Mouse (Mus musculus): ENCODE measurements around the gene Aldh3a2. TPM values are rescaled to one million over a fixed set of nuclear protein-coding genes. Genes with fewer than 3 reads are reported as not detected.
"Not testable (repeated sequence)": the region's sequence is repeated elsewhere in the genome, so short reads cannot be mapped to it uniquely, and the experiment has no call there.

Gene Aldh3a2
- total and polyA plus RNA-seq, 2 experiments from 2014 or later = 34.0 to 50.2 TPM

DNA sequence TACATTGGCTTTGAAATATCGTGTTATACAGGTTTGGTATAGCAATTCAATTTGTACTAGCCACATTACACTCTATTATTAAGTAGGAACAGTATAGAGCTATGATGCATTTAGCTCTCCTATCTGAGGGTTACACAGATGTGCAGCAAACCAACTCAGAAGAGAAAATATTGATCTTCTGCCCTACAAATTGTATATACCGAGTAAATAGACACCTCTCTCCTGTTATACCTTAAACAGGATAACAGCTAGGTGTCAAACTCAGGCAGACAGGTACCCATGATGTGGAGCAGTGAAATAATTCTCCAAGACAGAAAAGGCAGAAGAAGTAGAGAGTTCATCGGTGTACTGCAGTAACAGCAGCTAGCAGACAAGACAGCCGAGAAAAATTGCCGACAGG, 91.5 kb downstream of the Aldh3a2 start:
- peak overlapping the region; percentile 33 for H3K4me3 ChIP-seq (ENCODE audit: low read depth, low read length)
- peak overlapping the region; percentile 51; the same call in 1 of the 2 replicates for H3K9ac ChIP-seq
- H3K36me3 ChIP-seq (ENCODE audit: insufficient read depth) = no peaks in the 10 kb centered on the region
- peaks cover 19% of the 10 kb centered on the region for H3K4me1 ChIP-seq (ENCODE audit: insufficient read depth)
- H3K4me2 ChIP-seq (ENCODE audit: low read depth) = peak overlapping the region; percentile 46
- TF ChIP-seq CTCF (IDR thresholded peaks at IDR 0.05; ENCODE audit: low read depth) = no peak
- DNase-seq (peak; percentile 45), ATAC-seq (no peak)
- peak overlapping the region; percentile 100 for H3K27ac ChIP-seq (ENCODE audit: low read depth, low read length)
- 64% methylated on average over 5 of the region's 5 CpGs for WGBS
- H3K27me3 ChIP-seq (ENCODE audit: insufficient read depth, low read length) = no peaks in the 10 kb centered on the region
- H3K9me3 ChIP-seq (ENCODE audit: low read length) = no peaks in the 10 kb centered on the region

DNA sequence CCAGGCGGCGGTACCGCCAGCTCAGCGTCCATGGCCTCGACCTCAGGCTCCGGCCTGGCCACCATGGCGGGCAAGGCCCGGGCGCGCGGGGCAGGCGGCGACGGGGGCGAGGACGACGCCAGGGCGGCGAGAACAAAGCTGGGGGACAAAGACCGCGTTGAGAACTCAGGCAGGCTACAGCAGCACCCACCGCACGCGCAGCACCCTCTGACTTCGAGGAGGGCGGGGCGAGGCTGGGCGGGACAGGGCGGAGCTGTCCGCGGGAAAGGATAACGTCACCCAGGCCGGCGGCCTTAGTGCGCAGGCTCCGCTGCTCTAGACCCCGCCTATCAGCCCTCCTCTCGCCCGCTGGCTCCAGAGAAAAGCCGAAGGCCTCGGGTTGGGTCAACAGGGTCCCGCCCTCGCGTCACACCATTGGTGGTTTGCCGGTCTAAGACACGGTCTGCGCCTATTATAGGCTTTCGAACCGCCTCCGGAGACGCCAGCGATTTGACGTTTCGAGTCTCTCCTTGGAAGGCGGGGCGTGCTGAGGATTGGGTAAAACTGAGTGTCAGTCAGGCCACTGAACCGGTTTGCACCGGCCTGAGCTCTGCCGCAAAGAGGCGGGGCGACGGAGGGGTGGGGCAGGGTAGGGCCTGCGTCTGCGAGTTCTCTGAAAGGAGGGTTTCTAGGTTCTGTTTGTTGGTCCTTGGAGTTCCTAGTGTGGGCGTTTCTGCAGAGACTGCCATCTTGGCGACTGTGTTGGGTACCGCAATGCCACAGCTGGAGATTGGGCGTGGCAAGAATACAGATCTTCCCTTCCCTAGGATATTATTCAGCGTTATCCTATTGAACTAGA, 92.2 kb downstream of the Aldh3a2 start, which contains the start of gene Usp22:
Gene Usp22, minus strand, starts transcription at position 235 of the 838 bp plus-strand sequence.
- peak within 1 kb of the TSS; percentile 65 for H3K4me2 ChIP-seq (ENCODE audit: low read depth)
- WGBS = under 1% methylated on average over 68 of the region's 69 CpGs
- DNase-seq = peak; percentile 100
- peak; percentile 25; the same call in 1 of the 2 replicates for TF ChIP-seq CTCF (IDR thresholded peaks at IDR 0.05; ENCODE audit: low read depth)
- H3K9me3 ChIP-seq (ENCODE audit: low read length) = no peaks in the 10 kb centered on the region
- H3K4me1 ChIP-seq (ENCODE audit: insufficient read depth) = peaks cover 25% of the 10 kb centered on the region
- H3K27me3 ChIP-seq (ENCODE audit: insufficient read depth, low read length) = no peaks in the 10 kb centered on the region
- peak within 1 kb of the TSS; percentile 100 for H3K27ac ChIP-seq (ENCODE audit: low read depth, low read length)
- peak; percentile 94 for ATAC-seq
- peak within 1 kb of the TSS; percentile 98 for H3K4me3 ChIP-seq (ENCODE audit: low read depth, low read length)
- H3K36me3 ChIP-seq (ENCODE audit: insufficient read depth) = no peaks in the 10 kb centered on the region
- H3K9ac ChIP-seq = peak within 1 kb of the TSS; percentile 100

DNA sequence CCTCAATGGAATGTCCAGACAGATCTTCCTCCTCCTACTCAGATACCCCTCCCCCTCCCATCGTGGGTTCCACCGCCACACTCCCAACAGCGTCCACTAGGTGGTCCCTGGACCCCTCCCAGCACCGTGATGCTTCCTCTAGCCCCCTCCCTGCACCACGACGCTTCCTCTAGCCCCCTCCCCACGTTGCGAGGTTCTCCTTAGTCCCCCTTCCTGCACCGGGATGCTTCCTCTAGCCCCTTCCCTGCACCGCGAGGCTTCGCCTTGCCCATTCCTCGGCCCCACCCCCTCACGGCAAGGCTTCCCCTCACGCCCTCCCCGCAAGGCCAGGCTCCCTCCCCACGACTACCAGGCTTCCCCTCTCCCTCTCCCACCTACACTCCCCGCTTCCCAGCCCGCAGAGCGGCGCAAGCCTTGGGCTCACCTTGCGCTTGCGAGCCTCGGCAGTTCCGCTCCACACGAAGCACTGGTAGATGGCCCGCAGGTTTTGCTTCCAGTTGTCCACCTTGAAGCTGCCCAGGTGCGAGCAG, 92.9 kb downstream of the Aldh3a2 start:
- DNase-seq = peak; percentile 90
- Histone ChIP-seq H3K4me3 (ENCODE audit: low read depth, low read length) (peak overlapping the region; percentile 98), H3K9me3 (ENCODE audit: low read length) (no peaks in the 10 kb centered on the region), H3K4me1 (ENCODE audit: insufficient read depth) (peaks cover 31% of the 10 kb centered on the region), H3K27me3 (ENCODE audit: insufficient read depth, low read length) (no peaks in the 10 kb centered on the region), H3K27ac (ENCODE audit: low read depth, low read length) (peak overlapping the region; percentile 100), H3K9ac (peak overlapping the region; percentile 100), H3K36me3 (ENCODE audit: insufficient read depth) (no peaks in the 10 kb centered on the region), H3K4me2 (ENCODE audit: low read depth) (peak overlapping the region; percentile 65)
- peak; percentile 44 for ATAC-seq
- WGBS = 1% methylated on average over 28 of the region's 28 CpGs
- peak; percentile 87 for TF ChIP-seq CTCF (IDR thresholded peaks at IDR 0.05; ENCODE audit: low read depth)

DNA sequence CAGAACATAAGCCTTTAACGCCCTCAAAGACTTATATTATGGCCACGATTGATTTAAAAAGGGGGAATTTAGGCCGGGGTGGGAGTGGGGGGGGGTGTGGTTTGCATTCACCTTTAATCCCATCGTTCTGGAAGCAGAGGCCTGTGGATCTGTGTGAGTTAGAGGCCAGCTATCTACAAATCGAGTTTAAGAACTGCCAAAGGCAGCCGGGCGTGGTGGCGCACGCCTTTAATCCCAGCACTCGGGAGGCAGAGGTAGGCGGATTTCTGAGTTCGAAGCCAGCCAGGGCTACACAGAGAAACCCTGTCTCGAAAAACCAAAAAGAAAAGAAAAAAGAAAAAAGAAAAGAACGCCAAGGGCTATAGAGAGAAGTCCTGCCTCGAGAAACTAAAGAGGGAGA, 93.8 kb downstream of the Aldh3a2 start:
- WGBS = 16% methylated on average over 15 of the region's 15 CpGs
- not testable (repeated sequence) for DNase-seq

More for the DNA sequence above, 93.8 kb downstream of the Aldh3a2 start:
- Histone ChIP-seq H3K4me2 (ENCODE audit: low read depth) (peak overlapping the region; percentile 65), H3K9ac (peak overlapping the region; percentile 100), H3K4me3 (ENCODE audit: low read depth, low read length) (peak overlapping the region; percentile 98), H3K4me1 (ENCODE audit: insufficient read depth) (peaks cover 37% of the 10 kb centered on the region)
- H3K9me3 ChIP-seq (ENCODE audit: low read length); H3K27me3 ChIP-seq (ENCODE audit: insufficient read depth, low read length); H3K36me3 ChIP-seq (ENCODE audit: insufficient read depth); ATAC-seq; H3K27ac ChIP-seq (ENCODE audit: low read depth, low read length): not testable (repeated sequence)

Other genes with a start within 250 kb of the Aldh3a2 start
- gene Kcnj12, start 244.9 kb downstream of the Aldh3a2 start, total RNA-seq (2014; rRNA removed) = 7.3 and 8.8 TPM in 2 replicates
- 1.7 and 3.1 TPM in 2 replicates for gene Kcnj12, start 244.9 kb downstream of the Aldh3a2 start, polyA plus RNA-seq (2015; fragmentation: Nextera tagmentation; extraction: Ambion mirVana)
- 1.1 and 4.2 TPM in 2 replicates for gene Tnfrsf13b, start 140.7 kb downstream of the Aldh3a2 start, total RNA-seq (2014; rRNA removed)
- 0.83 and 1.4 TPM in 2 replicates for gene Tnfrsf13b, start 140.7 kb downstream of the Aldh3a2 start, polyA plus RNA-seq (2015; fragmentation: Nextera tagmentation; extraction: Ambion mirVana)
- gene Usp22, start 92.4 kb downstream of the Aldh3a2 start, total RNA-seq (2014; rRNA removed) = 545 and 656 TPM in 2 replicates
- gene Usp22, start 92.4 kb downstream of the Aldh3a2 start, polyA plus RNA-seq (2015; fragmentation: Nextera tagmentation; extraction: Ambion mirVana) = 345 and 405 TPM in 2 replicates
- 0.62 TPM in 1 of 2 replicates, not detected in the other for gene Aldh3a1, start 59.9 kb downstream of the Aldh3a2 start, total RNA-seq (2014; rRNA removed)
- 0.89 and 1.2 TPM in 2 replicates for gene Aldh3a1, start 59.9 kb downstream of the Aldh3a2 start, polyA plus RNA-seq (2015; fragmentation: Nextera tagmentation; extraction: Ambion mirVana)
- 0.08 TPM in 1 of 2 replicates, not detected in the other for gene Slc47a2, start 75.4 kb upstream of the Aldh3a2 start, total RNA-seq (2014; rRNA removed)
- gene Slc47a2, start 75.4 kb upstream of the Aldh3a2 start, polyA plus RNA-seq (2015; fragmentation: Nextera tagmentation; extraction: Ambion mirVana) = not detected in 2 replicates
- gene Slc47a1, start 110.9 kb upstream of the Aldh3a2 start, total RNA-seq (2014; rRNA removed) = 1.5 and 2.3 TPM in 2 replicates
- 0.75 and 1.3 TPM in 2 replicates for gene Slc47a1, start 110.9 kb upstream of the Aldh3a2 start, polyA plus RNA-seq (2015; fragmentation: Nextera tagmentation; extraction: Ambion mirVana)
- 85.9 and 91.3 TPM in 2 replicates for gene Rnf112, start 186.7 kb upstream of the Aldh3a2 start, total RNA-seq (2014; rRNA removed)
- gene Rnf112, start 186.7 kb upstream of the Aldh3a2 start, polyA plus RNA-seq (2015; fragmentation: Nextera tagmentation; extraction: Ambion mirVana) = 17.4 and 27.3 TPM in 2 replicates
- 8.0 and 17.4 TPM in 2 replicates for gene Mfap4, start 218.0 kb upstream of the Aldh3a2 start, total RNA-seq (2014; rRNA removed)
- 19.6 and 23.0 TPM in 2 replicates for gene Mfap4, start 218.0 kb upstream of the Aldh3a2 start, polyA plus RNA-seq (2015; fragmentation: Nextera tagmentation; extraction: Ambion mirVana)
- 45.9 and 50.3 TPM in 2 replicates for gene Mapk7, start 226.9 kb upstream of the Aldh3a2 start, total RNA-seq (2014; rRNA removed)
- 53.6 and 58.5 TPM in 2 replicates for gene Mapk7, start 226.9 kb upstream of the Aldh3a2 start, polyA plus RNA-seq (2015; fragmentation: Nextera tagmentation; extraction: Ambion mirVana)
- 18.8 and 27.5 TPM in 2 replicates for gene B9d1, start 237.7 kb upstream of the Aldh3a2 start, total RNA-seq (2014; rRNA removed)
- 25.4 and 26.8 TPM in 2 replicates for gene B9d1, start 237.7 kb upstream of the Aldh3a2 start, polyA plus RNA-seq (2015; fragmentation: Nextera tagmentation; extraction: Ambion mirVana)